ENCODE assay signal across 8 mouse cellular contexts in the genomic region with DNA sequence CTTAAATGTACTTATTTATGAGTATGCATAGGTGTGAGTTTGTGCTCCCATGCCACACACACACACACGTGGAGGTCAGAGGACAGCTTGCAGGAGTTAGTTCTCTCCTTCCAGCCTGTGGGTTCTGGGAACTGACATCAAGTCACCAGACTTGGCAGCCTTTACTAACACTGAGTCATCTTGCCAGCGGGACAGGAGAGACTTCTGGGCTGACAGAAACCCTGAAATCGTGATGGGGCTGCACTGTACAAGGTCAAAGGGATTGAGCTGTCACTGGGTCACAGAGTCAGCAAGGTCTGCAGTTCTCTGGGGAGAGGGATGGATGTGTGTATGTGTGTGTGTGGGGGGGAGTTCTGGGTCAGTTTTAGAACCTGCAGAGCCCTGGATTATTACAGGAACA. TPM values are rescaled to one million over a fixed set of nuclear protein-coding genes. Genes with fewer than 3 reads are reported as not detected.
A peak's percentile ranks its signal among the peaks of the same experiment; 100 is the strongest.
DNase-seq lines count a peak whose midpoint lies in the region.

No protein-coding gene starts in this region.

- DNase-seq in adrenal gland, adult (ENCODE audit: inconsistent age in 2 of 2, low spot score in 1 of 2), result peak; percentile 90 to 94
- no peak for DNase-seq in adrenal gland, postnatal 4 days (ENCODE audit: low spot score in 2 of 2)
- peak; percentile 59 for DNase-seq in lung, postnatal 10 days
- DNase-seq in lung, postnatal 36 days, result no peak
- DNase-seq in cerebellum, adult 9-11 months, result peak; percentile 75
- peak; percentile 60 for DNase-seq in heart, postnatal 4 days
- DNase-seq in thymus, adult 18-20 months, result no peak
- no peak for DNase-seq in gastrocnemius, postnatal 4 days (ENCODE audit: low spot score in 2 of 2)

RNA-seq across cellular contexts. Expression of gene Tspan18, which starts 36.6 kb away (rescaled TPM):
- total RNA-seq in adrenal gland, postnatal 4 days (2021), result 10 to 100 TPM; 94.2 to 94.6 TPM
- 10 to 100 TPM; 60.2 to 64.7 TPM for total RNA-seq in heart, postnatal 4 days (2021)
- total RNA-seq in gastrocnemius, postnatal 4 days (2021), result 10 to 100 TPM; 26.3 to 26.9 TPM

Comparison
In these comparisons a context has a peak if more than half of its experiments do, and no peak if none do; other contexts are left out.
1. DNase-seq: peak in adrenal gland, adult (2 of 2), lung, postnatal 10 days (single experiment), cerebellum, adult 9-11 months (single experiment) and heart, postnatal 4 days (single experiment); none in adrenal gland, postnatal 4 days (0 of 2), lung, postnatal 36 days (single experiment), thymus, adult 18-20 months (0 of 2) and gastrocnemius, postnatal 4 days (0 of 2).